Mouse (Mus musculus): Measurements from ENCODE around the gene Zbtb49.

- no peak for TF ChIP-seq CTCF (IDR thresholded peaks at IDR 0.05; ENCODE audit: low read depth, low read length)
- no peak for TF ChIP-seq POLR2A (IDR thresholded peaks at IDR 0.05; ENCODE audit: borderline replicate concordance, low read depth, low read length)
These were observed 23.3 kb downstream of the Zbtb49 start for GRCm38 (mm10) chr5:38196821-38197481.
